Comparison of ENCODE assay signal across 24 mouse cellular contexts in the genomic region with DNA sequence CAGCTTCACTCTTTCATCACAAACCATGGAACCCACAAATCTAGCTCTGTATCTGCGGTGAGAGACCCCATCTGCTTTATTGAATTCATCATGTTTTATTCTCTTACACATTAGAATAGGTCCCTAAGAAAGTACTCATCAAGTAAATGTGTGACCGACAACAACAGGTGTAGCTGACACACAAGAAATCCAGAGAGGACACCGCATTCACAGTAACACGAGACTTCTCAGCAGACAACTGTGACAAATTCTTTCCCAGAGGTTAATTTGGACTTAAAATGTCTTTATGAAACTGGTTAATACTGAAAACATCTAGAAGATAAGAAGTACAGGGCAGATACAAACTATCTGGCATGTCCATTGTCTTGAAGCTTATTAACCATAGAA.
"Had no signal": no experiment of that assay in that cellular context is flagged by ENCODE, and none has a peak within 500 bp of the region (broad histone marks: within the 10 kb centered on the region; RNA-seq: fewer than 3 reads in every experiment).

No protein-coding gene starts in this region.

- H3K27me3 ChIP-seq: heart, embryonic 13.5 days; heart, embryonic 15.5 days; hindbrain, embryonic 13.5 days; hindbrain, embryonic 15.5 days; kidney, embryonic 15.5 days; limb, embryonic 12.5 days; limb, embryonic 15.5 days; liver, embryonic 12.5 days had no signal

- DNase-seq: gastrocnemius, adult 2 months; gastrocnemius, postnatal 25 days; heart, adult 11 months; heart, adult 2 months; heart, postnatal 14 days; heart, postnatal 36 days; kidney, adult 11 months; kidney, adult 2 months; kidney, adult 9 months; kidney, postnatal 14 days; kidney, postnatal 36 days; layer of hippocampus, postnatal 36 days had no signal

- H3K27ac ChIP-seq: gastrocnemius, adult 2 months; heart, adult 2 months; heart, embryonic 13.5 days; heart, embryonic 15.5 days; hindbrain, embryonic 13.5 days; hindbrain, embryonic 15.5 days; hindbrain, postnatal 0 days; kidney, embryonic 15.5 days; kidney, postnatal 0 days; limb, embryonic 12.5 days; limb, embryonic 15.5 days; liver, embryonic 12.5 days; liver, embryonic 14.5 days had no signal

- H3K36me3 ChIP-seq: heart, embryonic 13.5 days; heart, embryonic 15.5 days; hindbrain, embryonic 13.5 days; hindbrain, embryonic 15.5 days; kidney, embryonic 15.5 days; limb, embryonic 12.5 days; limb, embryonic 15.5 days; liver, embryonic 12.5 days had no signal

- H3K4me2 ChIP-seq: heart, embryonic 11.5 days; heart, embryonic 13.5 days; heart, embryonic 15.5 days; hindbrain, embryonic 13.5 days; hindbrain, embryonic 15.5 days; kidney, embryonic 15.5 days; limb, embryonic 12.5 days; limb, embryonic 15.5 days; liver, embryonic 12.5 days had no signal

- H3K4me3 ChIP-seq: gastrocnemius, adult 2 months; heart, adult 2 months; heart, embryonic 13.5 days; heart, embryonic 15.5 days; hindbrain, embryonic 13.5 days; hindbrain, embryonic 15.5 days; kidney, embryonic 15.5 days; limb, embryonic 12.5 days; limb, embryonic 15.5 days; liver, embryonic 12.5 days had no signal
